Mouse (Mus musculus): ENCODE measurements around the gene Pak6.

The Pak6 gene

DNA sequence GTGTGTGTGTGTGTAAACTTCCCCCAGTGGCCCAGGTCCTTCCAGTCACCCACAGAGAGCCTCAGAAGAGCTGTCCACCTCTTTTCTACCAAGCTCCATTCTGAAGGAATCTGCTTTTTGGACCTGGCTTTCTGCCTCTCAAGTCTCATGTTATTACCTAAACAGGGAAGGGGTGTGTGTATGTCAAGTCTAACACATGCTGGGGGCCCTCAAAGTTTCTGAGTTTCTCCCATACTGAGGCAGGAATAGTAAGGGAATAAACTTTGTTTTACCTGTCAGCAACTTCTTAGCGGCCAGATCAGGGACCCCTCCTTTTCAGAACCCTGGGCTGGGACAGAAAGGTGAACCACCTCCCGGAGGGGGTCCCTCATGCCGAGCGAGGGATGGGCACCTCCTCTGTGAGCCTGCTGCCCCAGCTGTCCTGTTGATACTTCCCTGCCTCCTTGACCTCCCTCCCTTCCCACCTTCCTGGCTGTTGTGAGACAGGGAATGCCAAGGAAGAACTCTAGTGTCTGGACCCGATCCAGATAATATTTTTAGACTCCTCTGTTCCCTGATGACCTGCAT lies 34.3 kb downstream of the Pak6 start:
- no peak for DNase-seq (ENCODE audit: low spot score in 2 of 2)

GRCm38 (mm10) chr2:118697955-118698354 lies 34.9 kb downstream of the Pak6 start:
- no peak for DNase-seq (ENCODE audit: low spot score in 2 of 2)

DNA sequence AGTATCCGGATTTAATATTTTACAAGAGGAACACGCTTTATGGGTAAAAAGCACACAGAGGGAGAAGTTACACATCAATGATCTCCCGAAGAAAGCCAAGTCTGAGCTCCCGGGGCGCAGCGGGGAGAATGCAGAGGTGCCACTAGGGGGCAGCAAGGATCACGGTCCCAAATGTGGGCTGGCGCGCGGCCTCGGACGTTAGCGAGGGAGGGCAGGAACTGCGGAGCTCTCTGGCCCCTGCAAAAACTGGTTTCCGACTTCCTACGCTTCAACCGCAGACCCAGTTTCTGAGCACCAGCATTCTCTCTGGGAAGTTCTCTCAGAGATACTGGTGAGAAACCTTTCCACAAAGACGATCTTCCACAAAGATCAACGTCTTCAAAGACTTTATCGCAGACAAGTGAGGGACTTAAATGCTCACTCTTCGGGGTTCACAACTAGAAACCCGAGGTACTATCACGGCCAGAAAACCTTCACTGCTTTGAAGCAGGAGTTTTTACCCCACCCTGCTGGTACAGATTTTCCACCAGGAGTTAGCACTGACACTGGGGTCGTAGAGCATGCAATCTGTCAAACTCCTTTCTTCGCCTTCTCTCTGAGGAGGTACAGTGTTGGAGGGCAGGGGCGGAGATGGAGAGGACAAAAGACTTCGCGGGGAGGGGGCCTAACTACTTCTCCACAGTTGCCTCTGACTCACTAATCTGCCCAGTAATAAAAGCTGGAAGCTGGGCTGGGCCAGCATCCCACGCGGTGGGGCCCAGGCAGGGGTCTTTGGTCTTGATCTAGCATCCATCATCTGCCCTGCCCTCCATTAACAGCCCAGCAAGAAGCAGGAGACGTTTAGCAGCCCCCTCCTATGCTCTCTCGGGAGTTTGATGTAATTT lies 37.3 kb downstream of the Pak6 start:
- peak; percentile 83 to 95 for DNase-seq (ENCODE audit: low spot score in 2 of 2)

- DNase-seq (ENCODE audit: low spot score in 2 of 2): no peak
Observed at GRCm38 (mm10) chr2:118701161-118701560, 38.1 kb downstream of the Pak6 start.

GRCm38 (mm10) chr2:118701971-118702882 lies 39.1 kb downstream of the Pak6 start:
- DNase-seq (ENCODE audit: low spot score in 2 of 2): no peak

GRCm38 (mm10) chr2:118702883-118703761 lies 40.0 kb downstream of the Pak6 start:
- DNase-seq (ENCODE audit: low spot score in 2 of 2): peak in 1 of 2 experiments; percentile 80

GRCm38 (mm10) chr2:118703913-118704730 lies 41.0 kb downstream of the Pak6 start, which contains the start of gene Ankrd63:
TSS of gene Ankrd63 (minus strand) at chr2:118703963.
- no peak for DNase-seq (ENCODE audit: low spot score in 2 of 2)

- no peak for DNase-seq (ENCODE audit: low spot score in 2 of 2)
Observed at GRCm38 (mm10) chr2:118706436-118706835, 43.3 kb downstream of the Pak6 start.

- no peak for DNase-seq (ENCODE audit: low spot score in 2 of 2)
Observed at GRCm38 (mm10) chr2:118708472-118708871, 45.4 kb downstream of the Pak6 start.

DNA sequence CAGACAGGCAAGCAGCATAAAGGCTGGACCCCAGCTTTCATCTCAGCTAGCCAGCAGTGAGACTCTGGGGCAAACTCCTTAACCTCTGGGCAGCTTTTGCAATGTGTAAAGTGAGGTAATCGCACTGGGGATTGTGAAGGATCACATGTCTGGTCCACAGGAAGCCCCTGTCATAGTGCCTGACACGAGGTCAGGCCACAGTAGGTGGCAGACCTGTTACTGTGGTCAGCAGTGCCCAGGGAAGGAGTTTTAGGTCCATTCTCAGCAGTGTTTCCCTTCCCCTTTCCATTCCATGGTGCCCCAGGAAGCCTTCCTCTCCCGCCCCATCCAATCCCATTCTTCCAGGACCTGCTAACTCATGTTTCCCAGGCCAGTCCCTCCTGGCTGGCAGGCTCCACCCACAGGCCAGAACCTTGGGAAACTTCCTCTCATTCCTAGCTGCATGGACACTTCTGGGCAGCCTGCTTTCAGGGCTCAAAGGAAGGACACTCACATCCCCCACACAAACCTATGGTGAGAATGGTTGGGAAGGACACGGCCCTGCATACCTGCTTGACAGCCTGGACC lies 46.6 kb downstream of the Pak6 start:
- DNase-seq (ENCODE audit: low spot score in 2 of 2): no peak

GRCm38 (mm10) chr2:118711038-118711494 lies 48.0 kb downstream of the Pak6 start:
- DNase-seq (ENCODE audit: low spot score in 2 of 2): no peak

- no peak for DNase-seq (ENCODE audit: low spot score in 2 of 2)
Observed at GRCm38 (mm10) chr2:118713631-118714030, 50.5 kb downstream of the Pak6 start.

- DNase-seq (ENCODE audit: low spot score in 2 of 2): no peak
Observed at GRCm38 (mm10) chr2:118714230-118714629, 51.1 kb downstream of the Pak6 start.

DNA sequence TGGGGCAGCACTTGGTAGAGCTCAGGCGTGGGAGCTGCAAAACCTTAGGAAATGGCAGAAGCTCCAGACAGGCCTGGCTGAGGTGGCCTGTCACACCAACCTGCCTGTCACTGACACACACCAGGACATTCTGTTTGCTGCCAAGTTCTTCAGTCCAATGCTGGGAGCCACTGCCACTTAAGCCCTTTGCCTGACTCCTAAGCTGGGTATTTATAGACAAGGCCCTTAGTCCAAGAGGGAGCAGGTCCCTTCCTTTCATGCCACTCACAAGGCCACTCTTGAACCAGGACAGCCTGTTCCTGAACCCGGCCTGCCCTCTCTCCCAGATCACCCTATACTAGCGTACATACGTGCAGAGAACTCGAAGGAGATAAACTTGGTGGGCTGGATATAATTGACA lies 53.6 kb downstream of the Pak6 start:
- no peak for DNase-seq (ENCODE audit: low spot score in 2 of 2)

DNA sequence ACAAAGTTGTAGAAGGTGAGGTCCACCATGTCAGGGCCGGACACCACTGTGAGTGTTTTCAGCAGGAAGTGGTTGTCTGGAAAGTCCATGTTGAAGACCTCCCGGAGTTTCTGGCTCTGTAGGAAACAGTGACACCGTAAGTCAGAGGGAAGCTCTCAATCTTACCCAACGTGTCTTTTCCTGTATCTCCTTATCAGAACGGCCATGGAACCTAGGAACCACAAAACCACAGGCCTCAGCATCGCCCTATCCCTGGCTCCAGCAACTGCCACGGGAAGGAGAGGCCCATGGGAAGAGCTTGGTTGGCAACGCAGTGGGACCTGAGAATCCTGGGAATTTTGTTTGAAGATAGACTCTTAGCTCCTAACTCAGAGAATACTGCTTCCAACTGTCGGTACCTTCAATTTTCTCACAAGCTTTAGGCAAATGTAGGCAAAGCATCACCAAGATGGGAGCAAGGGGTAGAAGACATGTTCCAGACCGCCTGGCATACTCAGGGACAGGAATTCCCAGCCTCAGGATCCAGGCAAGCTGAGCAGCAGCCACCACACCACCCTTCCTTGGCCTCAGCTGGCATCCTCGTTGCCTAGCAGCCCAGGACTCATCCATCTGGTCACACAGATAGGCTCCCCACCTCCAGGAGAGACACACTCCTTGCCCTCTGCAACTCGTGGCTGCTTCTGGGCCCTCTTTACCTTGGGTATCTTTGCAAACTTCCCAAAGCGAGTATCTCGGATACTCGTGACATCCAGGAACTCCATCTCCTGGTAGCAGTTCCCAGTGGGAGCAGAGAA lies 60.8 kb downstream of the Pak6 start:
- no peak for DNase-seq (ENCODE audit: low spot score in 2 of 2)

GRCm38 (mm10) chr2:118725511-118725910 lies 62.4 kb downstream of the Pak6 start:
- DNase-seq (ENCODE audit: low spot score in 2 of 2): no peak

DNA sequence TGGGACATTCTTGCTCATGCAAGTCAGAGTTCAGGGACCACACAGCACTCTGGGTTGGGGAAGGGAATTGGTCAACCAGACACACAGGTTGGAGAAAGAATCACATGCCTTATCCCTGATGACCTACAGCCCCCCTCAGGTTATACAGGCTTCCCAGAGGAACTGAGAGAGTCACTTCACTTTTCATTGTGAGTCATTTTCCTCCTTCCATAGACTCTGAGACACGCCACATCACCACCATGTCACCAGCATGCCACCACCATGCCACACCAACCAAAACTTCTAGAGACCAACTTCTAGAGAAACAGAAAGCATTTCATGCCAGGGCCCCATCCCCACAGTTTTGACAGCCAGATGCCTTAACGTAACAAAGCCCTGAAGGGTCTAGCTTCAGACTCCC lies 63.8 kb downstream of the Pak6 start:
- DNase-seq (ENCODE audit: low spot score in 2 of 2): no peak

DNA sequence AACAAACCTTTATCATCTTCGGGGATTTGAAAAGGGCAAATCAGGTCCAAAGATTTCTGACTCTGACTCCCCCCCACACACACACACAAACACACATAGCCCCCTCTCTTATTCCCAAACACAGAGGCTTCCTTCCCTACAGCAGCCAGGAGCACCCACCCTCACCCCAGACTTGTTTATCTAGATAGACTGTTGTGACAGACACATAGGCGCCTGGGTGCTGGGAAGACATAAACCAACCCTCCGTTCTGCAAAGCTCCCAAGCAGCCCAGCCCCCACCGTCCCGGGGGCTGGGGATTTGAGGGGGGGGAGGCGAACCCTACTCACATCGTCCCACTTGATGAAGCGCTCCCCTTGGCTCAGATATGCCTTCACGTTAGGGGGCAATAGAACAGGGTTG lies 64.8 kb downstream of the Pak6 start:
- no peak for DNase-seq (ENCODE audit: low spot score in 2 of 2)

- DNase-seq (ENCODE audit: low spot score in 2 of 2): peak; percentile 53 to 77
Observed at GRCm38 (mm10) chr2:118728337-118728736, 65.2 kb downstream of the Pak6 start, which contains the start of gene Plcb2. TSS of gene Plcb2 (minus strand) at chr2:118728438.

All from spleen, postnatal 4 days (tissue).